Mouse (Mus musculus) MEL (cell line): Measurements from ENCODE around the gene Rpn2.
A peak's percentile ranks its signal among the peaks of the same experiment; 100 is the strongest.

Source experiments
- CTCF ChIP-seq, 3 experiments: IDR thresholded peaks in 2 of 3; conservative IDR thresholded peaks in 1 of 3; 2 replicates each; pipeline ENCODE4 v1.5.1; 2011 to 2012; ENCODE audit warnings: low read length in 3 of 3, low read depth in 2 of 3, mild to moderate bottlenecking in 2 of 3, improper control_type of control experiment in 1 of 3, inconsistent platforms in 1 of 3, mixed read lengths in 1 of 3, moderate library complexity in 1 of 3; ENCODE audit not compliant: control insufficient read depth in 1 of 3, insufficient read depth in 1 of 3, poor library complexity in 1 of 3, severe bottlenecking in 1 of 3
- E2F4 ChIP-seq: IDR thresholded peaks from 2 replicates; pipeline ENCODE4 v1.6.1; 2011; ENCODE audit warnings: low read depth, low read length, improper control_type of control experiment, borderline replicate concordance
- GABPA ChIP-seq: IDR thresholded peaks from 2 replicates; pipeline ENCODE4 v1.6.1; 2012; ENCODE audit warnings: low read depth, mild to moderate bottlenecking, inconsistent platforms, low read length, improper control_type of control experiment, moderate library complexity
- HCFC1 ChIP-seq: IDR thresholded peaks from 2 replicates; pipeline ENCODE4 v1.6.1; 2012; ENCODE audit warnings: low read depth, mild to moderate bottlenecking, inconsistent platforms, low read length, improper control_type of control experiment, moderate library complexity
- POLR2A ChIP-seq, 2 experiments: IDR thresholded peaks; 2 replicates each; pipeline ENCODE4 v1.6.1; 2011 to 2012; ENCODE audit warnings: low read length in 2 of 2, mild to moderate bottlenecking in 2 of 2, control low read depth in 1 of 2, improper control_type of control experiment in 1 of 2, low read depth in 1 of 2, moderate library complexity in 1 of 2; ENCODE audit not compliant: control insufficient read depth in 1 of 2, insufficient read depth in 1 of 2, poor library complexity in 1 of 2
- TBP ChIP-seq: IDR thresholded peaks from 2 replicates; pipeline ENCODE4 v1.8.0; 2011; ENCODE audit warnings: low read depth, low read length, improper control_type of control experiment

GRCm38 (mm10) chr2:157367184-157367893 lies 88.5 kb downstream of the Rpn2 start, which contains the start of gene Manbal:
- TF ChIP-seq CTCF (IDR thresholded peaks at IDR 0.05 in 2 of 3, conservative IDR thresholded peaks at IDR 0.05 in 1 of 3; ENCODE audit: control insufficient read depth in 1 of 3, insufficient read depth in 1 of 3, low read depth in 2 of 3, low read length in 3 of 3, poor library complexity in 1 of 3, severe bottlenecking in 1 of 3) (no peak), POLR2A (IDR thresholded peaks at IDR 0.05; ENCODE audit: control insufficient read depth in 1 of 2, insufficient read depth in 1 of 2, low read depth in 1 of 2, low read length in 2 of 2, poor library complexity in 1 of 2) (peak in 1 of 2 experiments; percentile 68; a peak in 2 of 4 replicates), HCFC1 (peak; percentile 92), TBP (peak; percentile 27; the same call in 1 of the 2 replicates), E2F4 (no peak), GABPA (no peak)
